Mouse (Mus musculus): Measurements from ENCODE around the gene Hmox1.

The Hmox1 gene

GRCm38 (mm10) chr8:75093399-75094156 is at the start of gene Hmox1:
TSS of gene Hmox1 (plus strand) at chr8:75093621.
- peak; percentile 76 to 80 for DNase-seq

GRCm38 (mm10) chr8:75046303-75046702 is 47.1 kb upstream of the Hmox1 start:
- no peak for DNase-seq

GRCm38 (mm10) chr8:75047784-75048183 is 45.6 kb upstream of the Hmox1 start:
- DNase-seq = no peak

GRCm38 (mm10) chr8:75053342-75053741 is 40.1 kb upstream of the Hmox1 start:
- no peak for DNase-seq

- DNase-seq = no peak
Measured at GRCm38 (mm10) chr8:75055673-75056072, 37.7 kb upstream of the Hmox1 start.

GRCm38 (mm10) chr8:75060022-75060421 is 33.4 kb upstream of the Hmox1 start:
- no peak for DNase-seq

GRCm38 (mm10) chr8:75060815-75061214 is 32.6 kb upstream of the Hmox1 start:
- DNase-seq = no peak

GRCm38 (mm10) chr8:75063290-75063689 is 30.1 kb upstream of the Hmox1 start:
- DNase-seq = no peak

- no peak for DNase-seq
Measured at GRCm38 (mm10) chr8:75064790-75065189, 28.6 kb upstream of the Hmox1 start.

- DNase-seq = no peak
Measured at GRCm38 (mm10) chr8:75067287-75067686, 26.1 kb upstream of the Hmox1 start.

GRCm38 (mm10) chr8:75070297-75070696 is 23.1 kb upstream of the Hmox1 start:
- no peak for DNase-seq

- DNase-seq = peak; percentile 61 to 68
Measured at GRCm38 (mm10) chr8:75071627-75072346, 21.6 kb upstream of the Hmox1 start.

GRCm38 (mm10) chr8:75074876-75075275 is 18.5 kb upstream of the Hmox1 start:
- no peak for DNase-seq

- DNase-seq = no peak
Measured at GRCm38 (mm10) chr8:75078215-75078614, 15.2 kb upstream of the Hmox1 start.

- no peak for DNase-seq
Measured at GRCm38 (mm10) chr8:75078851-75079250, 14.6 kb upstream of the Hmox1 start.

GRCm38 (mm10) chr8:75081364-75082040 is 11.9 kb upstream of the Hmox1 start:
- no peak for DNase-seq

GRCm38 (mm10) chr8:75082181-75082805 is 11.1 kb upstream of the Hmox1 start:
- DNase-seq = no peak

- peak; percentile 39 to 70 for DNase-seq
Measured at GRCm38 (mm10) chr8:75083846-75084245, 9.6 kb upstream of the Hmox1 start.

GRCm38 (mm10) chr8:75084382-75085064 is 8.9 kb upstream of the Hmox1 start:
- no peak for DNase-seq

- no peak for DNase-seq
Measured at GRCm38 (mm10) chr8:75086002-75086401, 7.4 kb upstream of the Hmox1 start.

GRCm38 (mm10) chr8:75087127-75087526 is 6.3 kb upstream of the Hmox1 start:
- no peak for DNase-seq

Measured in thymus, postnatal 36 days (tissue).